Mouse (Mus musculus): ENCODE data around the gene Eif4enif1. TPM values are rescaled to one million over a fixed set of nuclear protein-coding genes. Genes with fewer than 3 reads are reported as not detected.

Eif4enif1 gene
- total and polyA plus RNA-seq, 2 experiments from 2014 or later = 43.3 to 56.9 TPM

DNA sequence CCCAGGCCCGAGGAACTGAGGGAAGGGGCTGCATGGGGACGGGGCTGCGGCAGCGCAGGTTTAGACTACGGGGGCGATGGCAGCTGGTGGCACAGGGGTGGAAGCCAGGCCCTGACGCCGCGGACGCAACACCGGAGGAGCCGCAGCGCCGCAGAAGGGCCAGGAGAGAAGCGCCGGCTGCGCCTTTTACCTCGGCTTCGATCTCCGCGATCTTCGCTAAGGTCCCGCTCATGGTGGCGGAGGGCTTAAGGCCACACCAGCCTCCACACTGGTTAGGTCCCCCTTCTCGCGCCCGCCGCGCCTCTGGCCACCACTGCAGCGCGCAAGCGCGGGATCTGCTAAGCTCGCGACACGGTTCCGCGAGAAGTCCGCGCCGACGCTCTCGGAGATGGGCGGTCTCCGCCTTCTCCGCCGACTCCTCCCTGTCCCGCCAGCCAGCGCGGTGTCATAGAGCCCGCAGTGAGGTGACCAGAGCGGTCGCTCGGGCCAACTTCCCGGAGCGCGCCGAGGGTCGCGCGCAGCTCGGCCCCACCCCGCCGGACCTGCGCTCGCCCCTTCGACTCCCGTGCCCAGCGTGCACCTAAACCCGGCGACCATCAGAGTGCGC is 64.0 kb downstream of the Eif4enif1 start, which contains the start of gene Drg1:
TSS of gene Drg1 (minus strand) at position 337 of the 607 bp plus-strand sequence.
- H3K9me3 ChIP-seq (ENCODE audit: low read length) = no peaks in the 10 kb centered on the region
- no peaks in the 10 kb centered on the region for H3K27me3 ChIP-seq (ENCODE audit: insufficient read depth, low read length)
- peak within 1 kb of the TSS; percentile 86 for H3K27ac ChIP-seq (ENCODE audit: low read depth, low read length)
- H3K4me3 ChIP-seq (ENCODE audit: low read depth, low read length) = peak within 1 kb of the TSS; percentile 84
- H3K9ac ChIP-seq (replicated peaks; ENCODE audit: low read length, poor library complexity, severe bottlenecking) = peak within 1 kb of the TSS; percentile 73
- H3K4me1 ChIP-seq (ENCODE audit: insufficient read depth, low read length) = no peaks in the 10 kb centered on the region; the same call in 1 of the 2 replicates
- peak; percentile 21; the same call in 1 of the 2 replicates for TF ChIP-seq CTCF (IDR thresholded peaks at IDR 0.05)
- peaks cover 19% of the 10 kb centered on the region for H3K36me3 ChIP-seq (ENCODE audit: insufficient read depth, low read length)
- peak; percentile 99 for DNase-seq (ENCODE audit: low spot score)
- ATAC-seq (ENCODE audit: low FRiP score) = peak; percentile 99
- WGBS = under 1% methylated on average over 58 of the region's 72 CpGs
- peak within 1 kb of the TSS; percentile 67 for H3K4me2 ChIP-seq (ENCODE audit: low read depth, low read length, poor library complexity, severe bottlenecking)

- Histone ChIP-seq H3K36me3 (ENCODE audit: insufficient read depth, low read length) (peaks cover 13% of the 10 kb centered on the region; the same call in 1 of the 2 replicates), H3K27me3 (ENCODE audit: insufficient read depth, low read length) (no peaks in the 10 kb centered on the region), H3K9ac (replicated peaks; ENCODE audit: low read length, poor library complexity, severe bottlenecking) (no peak overlapping the region), H3K4me1 (ENCODE audit: insufficient read depth, low read length) (no peaks in the 10 kb centered on the region; the same call in 1 of the 2 replicates), H3K27ac (ENCODE audit: low read depth, low read length) (peak overlapping the region; percentile 86; the same call in 1 of the 2 replicates), H3K9me3 (ENCODE audit: low read length) (no peaks in the 10 kb centered on the region), H3K4me2 (ENCODE audit: low read depth, low read length, poor library complexity, severe bottlenecking) (peak overlapping the region; percentile 67), H3K4me3 (ENCODE audit: low read depth, low read length) (peak overlapping the region; percentile 84)
- WGBS = 52% methylated on average over 7 of the region's 7 CpGs
- ATAC-seq (ENCODE audit: low FRiP score) (no peak), DNase-seq (ENCODE audit: low spot score) (no peak)
- no peak for TF ChIP-seq CTCF (IDR thresholded peaks at IDR 0.05)
These were observed 64.9 kb downstream of the Eif4enif1 start for GRCm38 (mm10) chr11:3267133-3267532.

- ATAC-seq (ENCODE audit: low FRiP score) (no peak), DNase-seq (ENCODE audit: low spot score) (no peak)
- Histone ChIP-seq H3K9me3 (ENCODE audit: low read length) (no peaks in the 10 kb centered on the region), H3K27me3 (ENCODE audit: insufficient read depth, low read length) (no peaks in the 10 kb centered on the region), H3K4me1 (ENCODE audit: insufficient read depth, low read length) (no peaks in the 10 kb centered on the region; the same call in 1 of the 2 replicates), H3K4me3 (ENCODE audit: low read depth, low read length) (no peak overlapping the region), H3K27ac (ENCODE audit: low read depth, low read length) (no peak overlapping the region), H3K36me3 (ENCODE audit: insufficient read depth, low read length) (no peaks in the 10 kb centered on the region), H3K4me2 (ENCODE audit: low read depth, low read length, poor library complexity, severe bottlenecking) (no peak overlapping the region), H3K9ac (replicated peaks; ENCODE audit: low read length, poor library complexity, severe bottlenecking) (no peak overlapping the region)
- WGBS = 44% methylated on average over 4 of the region's 4 CpGs
- no peak for TF ChIP-seq CTCF (IDR thresholded peaks at IDR 0.05)
These were observed 67.0 kb downstream of the Eif4enif1 start for GRCm38 (mm10) chr11:3269241-3269640.

GRCm38 (mm10) chr11:3278351-3278750 is 76.2 kb downstream of the Eif4enif1 start:
- ATAC-seq (ENCODE audit: low FRiP score) (no peak), DNase-seq (ENCODE audit: low spot score) (no peak)
- Histone ChIP-seq H3K4me1 (ENCODE audit: insufficient read depth, low read length) (no peaks in the 10 kb centered on the region), H3K36me3 (ENCODE audit: insufficient read depth, low read length) (no peaks in the 10 kb centered on the region), H3K4me2 (ENCODE audit: low read depth, low read length, poor library complexity, severe bottlenecking) (no peak overlapping the region), H3K9ac (replicated peaks; ENCODE audit: low read length, poor library complexity, severe bottlenecking) (no peak overlapping the region), H3K4me3 (ENCODE audit: low read depth, low read length) (no peak overlapping the region), H3K9me3 (ENCODE audit: low read length) (no peaks in the 10 kb centered on the region), H3K27ac (ENCODE audit: low read depth, low read length) (no peak overlapping the region), H3K27me3 (ENCODE audit: insufficient read depth, low read length) (no peaks in the 10 kb centered on the region)
- no peak for TF ChIP-seq CTCF (IDR thresholded peaks at IDR 0.05)
- WGBS = 70% methylated on average over 5 of the region's 5 CpGs

- DNase-seq (ENCODE audit: low spot score) (no peak), ATAC-seq (ENCODE audit: low FRiP score) (no peak)
- no peaks in the 10 kb centered on the region for H3K27me3 ChIP-seq (ENCODE audit: insufficient read depth, low read length)
- H3K4me1 ChIP-seq (ENCODE audit: insufficient read depth, low read length) = no peaks in the 10 kb centered on the region
- no peaks in the 10 kb centered on the region for H3K36me3 ChIP-seq (ENCODE audit: insufficient read depth, low read length)
- no peak for TF ChIP-seq CTCF (IDR thresholded peaks at IDR 0.05)
- no peak overlapping the region for H3K4me2 ChIP-seq (ENCODE audit: low read depth, low read length, poor library complexity, severe bottlenecking)
- WGBS = 81% methylated on average over 2 of the region's 2 CpGs
- H3K9ac ChIP-seq (replicated peaks; ENCODE audit: low read length, poor library complexity, severe bottlenecking) = no peak overlapping the region
- no peak overlapping the region for H3K4me3 ChIP-seq (ENCODE audit: low read depth, low read length)
- H3K9me3 ChIP-seq (ENCODE audit: low read length) = no peaks in the 10 kb centered on the region
- H3K27ac ChIP-seq (ENCODE audit: low read depth, low read length) = no peak overlapping the region
These were observed 77.5 kb downstream of the Eif4enif1 start for GRCm38 (mm10) chr11:3279729-3280128.

DNA sequence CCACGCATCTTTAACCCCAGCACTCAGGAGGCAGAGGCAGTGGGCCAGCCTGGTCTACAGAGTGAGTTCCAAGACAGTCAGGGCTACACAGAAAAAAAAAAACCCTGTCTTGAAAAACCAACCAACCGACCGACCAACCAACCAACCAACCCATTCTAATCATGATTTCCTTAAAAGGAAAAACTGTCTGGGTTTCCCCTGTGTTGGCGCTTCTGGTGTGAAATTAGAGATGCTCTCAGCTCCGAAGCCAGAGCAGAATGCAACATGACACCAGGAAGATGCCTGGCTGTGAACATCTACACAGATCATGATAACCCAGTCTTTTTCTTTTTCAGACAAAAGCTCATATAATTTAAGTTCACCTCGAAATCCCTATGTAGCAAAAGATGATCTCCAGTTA is 80.7 kb downstream of the Eif4enif1 start:
- H3K27ac ChIP-seq (ENCODE audit: low read depth, low read length) = no peak overlapping the region
- 91% methylated on average over 6 of the region's 6 CpGs for WGBS
- H3K9ac ChIP-seq (replicated peaks; ENCODE audit: low read length, poor library complexity, severe bottlenecking) = no peak overlapping the region
- no peaks in the 10 kb centered on the region for H3K36me3 ChIP-seq (ENCODE audit: insufficient read depth, low read length)
- ATAC-seq (ENCODE audit: low FRiP score) = no peak
- no peaks in the 10 kb centered on the region for H3K4me1 ChIP-seq (ENCODE audit: insufficient read depth, low read length)
- no peak overlapping the region for H3K4me2 ChIP-seq (ENCODE audit: low read depth, low read length, poor library complexity, severe bottlenecking)
- DNase-seq (ENCODE audit: low spot score) = no peak
- TF ChIP-seq CTCF (IDR thresholded peaks at IDR 0.05) = no peak
- no peaks in the 10 kb centered on the region for H3K9me3 ChIP-seq (ENCODE audit: low read length)
- no peaks in the 10 kb centered on the region for H3K27me3 ChIP-seq (ENCODE audit: insufficient read depth, low read length)
- H3K4me3 ChIP-seq (ENCODE audit: low read depth, low read length) = no peak overlapping the region

All from midbrain, postnatal 0 days (tissue).